Mouse (Mus musculus) testis, adult 2 months (tissue): Measurements from ENCODE around the gene Gm11627.

Source experiments
- CTCF ChIP-seq: fragments of 200-500 bp; IDR thresholded peaks from 2 replicates; pipeline ENCODE4 v1.5.1; 2012; ENCODE audit warnings: low read depth, mild to moderate bottlenecking, inconsistent platforms, low read length, moderate library complexity; ENCODE audit not compliant: control insufficient read depth, insufficient read depth, insufficient replicate concordance
- POLR2A ChIP-seq: fragments of 200-500 bp; IDR thresholded peaks from 2 replicates; pipeline ENCODE4 v1.6.1; 2012; ENCODE audit warnings: low read depth, mild to moderate bottlenecking, inconsistent platforms, low read length, moderate library complexity; ENCODE audit not compliant: control insufficient read depth

- TF ChIP-seq POLR2A: no peak
- no peak for TF ChIP-seq CTCF
Measured at GRCm38 (mm10) chr11:102604777-102605552, 25.7 kb upstream of the Gm11627 start.
